Comparison of ENCODE assay signal across 10 mouse cellular contexts in genomic region chr1:168416729-168417437, GRCm38 (mm10). TPM values are rescaled to one million over a fixed set of nuclear protein-coding genes. Genes with fewer than 3 reads are reported as not detected.
DNase-seq lines count a peak whose midpoint lies in the region; ATAC-seq and TF ChIP-seq lines count a peak whose summit lies in the region.
"Had no signal": no experiment of that assay in that cellular context is flagged by ENCODE, and none has a peak within 500 bp of the region (broad histone marks: within the 10 kb centered on the region; RNA-seq: fewer than 3 reads in every experiment).

No protein-coding gene starts in this region.

- intact Hi-C loops in left cerebral cortex, postnatal 4 days (cut with DNase I), result no loop called here

- H3K4me1 ChIP-seq in heart, embryonic 10.5 days, result peaks cover 55% of the 10 kb centered on the region
- peaks cover 49% of the 10 kb centered on the region for H3K4me1 ChIP-seq in forebrain, embryonic 16.5 days (replicated peaks; ENCODE audit: control insufficient read depth, insufficient read depth, low read length)
- H3K4me1 ChIP-seq in liver, embryonic 14.5 days (replicated peaks; ENCODE audit: control insufficient read depth in 2 of 2, insufficient read depth in 2 of 2, low read length in 1 of 2), result no peaks in the 10 kb centered on the region

- DNase-seq in heart, embryonic 10.5 days (ENCODE audit: low spot score), result no peak
- no peak for DNase-seq in heart, postnatal 4 days
- DNase-seq in MN1 (ENCODE audit: low spot score), result peak; percentile 69
- DNase-seq in liver, embryonic 14.5 days (ENCODE audit: low read depth in 3 of 3, low spot score in 3 of 3), result no peak
- DNase-seq in left cerebral cortex, postnatal 4 days, result no peak
- DNase-seq in frontal cortex, postnatal 36 days (ENCODE audit: low spot score in 2 of 2), result no peak
- DNase-seq in right cerebral cortex, postnatal 25 days, result no peak

- TF ChIP-seq EP300 in liver, embryonic 14.5 days (IDR thresholded peaks at IDR 0.05; ENCODE audit: low read depth), result no peak

- peak; percentile 52 for ATAC-seq in forebrain, embryonic 16.5 days
- 0 out of 2 replicates have a peak, but pooled peaks have one; percentile 18 for ATAC-seq in liver, embryonic 14.5 days (ENCODE audit: insufficient read depth)

- H3K36me3 ChIP-seq in heart, embryonic 10.5 days, result peaks cover 47% of the 10 kb centered on the region
- H3K36me3 ChIP-seq in forebrain, embryonic 16.5 days (ENCODE audit: control insufficient read depth, insufficient read depth), result 0 out of 2 replicates have a peak, but pooled peaks cover 2% of the 10 kb centered on the region
- H3K36me3 ChIP-seq in liver, embryonic 14.5 days (replicated peaks; ENCODE audit: control insufficient read depth, insufficient read depth, low read depth), result no peaks in the 10 kb centered on the region

- WGBS in heart, embryonic 10.5 days, result 5% methylated on average over 11 of the region's 11 CpGs
- WGBS in forebrain, embryonic 16.5 days, result 9% methylated on average over 11 of the region's 11 CpGs
- 48% methylated on average over 11 of the region's 11 CpGs for WGBS in liver, embryonic 14.5 days (ENCODE audit: insufficient replicate concordance)

- H3K27me3 ChIP-seq in heart, embryonic 10.5 days (ENCODE audit: insufficient read depth, poor library complexity, severe bottlenecking), result no peaks in the 10 kb centered on the region
- no peaks in the 10 kb centered on the region for H3K27me3 ChIP-seq in forebrain, embryonic 16.5 days (replicated peaks; ENCODE audit: control insufficient read depth, insufficient read depth, low read length)
- H3K27me3 ChIP-seq in liver, embryonic 14.5 days (ENCODE audit: control insufficient read depth, insufficient read depth, low read length), result no peaks in the 10 kb centered on the region
- H3K27me3 ChIP-seq: CH12.LX had no signal

- peak overlapping the region; percentile 82 for H3K27ac ChIP-seq in heart, embryonic 10.5 days
- H3K27ac ChIP-seq in forebrain, embryonic 16.5 days (ENCODE audit: low read length), result peak overlapping the region; percentile 25
- no peak overlapping the region for H3K27ac ChIP-seq in liver, embryonic 14.5 days

- H3K4me3 ChIP-seq in heart, embryonic 10.5 days, result peak overlapping the region; percentile 3; the same call in 1 of the 2 replicates
- H3K4me3 ChIP-seq in forebrain, embryonic 16.5 days (replicated peaks; ENCODE audit: low read length), result no peak overlapping the region
- H3K4me3 ChIP-seq in liver, embryonic 14.5 days (ENCODE audit: insufficient read depth in 1 of 2, low read depth in 2 of 2, low read length in 2 of 2), result no peak overlapping the region
- H3K4me3 ChIP-seq: erythroblast, embryonic 14.5 days had no signal

- peak overlapping the region; percentile 46 for H3K9ac ChIP-seq in forebrain, embryonic 16.5 days (replicated peaks; ENCODE audit: low read depth, low read length)
- no peak overlapping the region for H3K9ac ChIP-seq in liver, embryonic 14.5 days (replicated peaks)

- H3K9me3 ChIP-seq in heart, embryonic 10.5 days, result no peaks in the 10 kb centered on the region
- no peaks in the 10 kb centered on the region for H3K9me3 ChIP-seq in forebrain, embryonic 16.5 days (ENCODE audit: control insufficient read depth, low read length)
- no peaks in the 10 kb centered on the region for H3K9me3 ChIP-seq in liver, embryonic 14.5 days (ENCODE audit: control insufficient read depth, low read length)

- H3K4me2 ChIP-seq in forebrain, embryonic 16.5 days (ENCODE audit: low read length), result peak overlapping the region; percentile 39
- H3K4me2 ChIP-seq in liver, embryonic 14.5 days (ENCODE audit: low read depth), result no peak overlapping the region

- no peak for TF ChIP-seq CTCF in liver, embryonic 14.5 days (IDR thresholded peaks at IDR 0.05; ENCODE audit: low read depth)

RNA-seq across cellular contexts. Expression of gene Pbx1, which starts 15.2 kb away (rescaled TPM):
- 19.7 and 29.5 TPM in 2 replicates for polyA plus RNA-seq in heart, embryonic 10.5 days (2016; fragmentation: Nextera tagmentation; extraction: Ambion mirVana)
- total RNA-seq in heart, postnatal 4 days (2021), result 100 to 1,000 TPM in 1 of 2 experiments, 10 to 100 TPM in 1; 90.6 to 101 TPM
- 82.9 and 91.2 TPM in 2 replicates for polyA plus RNA-seq in forebrain, embryonic 16.5 days (2015; fragmentation: Nextera tagmentation; extraction: Ambion mirVana)
- 2.5 and 2.7 TPM in 2 replicates for polyA plus RNA-seq in liver, embryonic 14.5 days (2012; rRNA removed)
- 1.7 and 2.2 TPM in 2 replicates for polyA plus RNA-seq in liver, embryonic 14.5 days (2014; fragmentation: Nextera tagmentation; extraction: Ambion mirVana)
- 100 to 1,000 TPM; 284 to 303 TPM for total RNA-seq in left cerebral cortex, postnatal 4 days (2021)
- total RNA-seq: CH12.LX had no signal
